Mouse (Mus musculus): ENCODE measurements around the gene Rab2b. TPM values are rescaled to one million over a fixed set of nuclear protein-coding genes. Genes with fewer than 3 reads are reported as not detected.
"Not testable (repeated sequence)": the region's sequence is repeated elsewhere in the genome, so short reads cannot be mapped to it uniquely, and the experiment has no call there.

Rab2b gene
- polyA plus RNA-seq, 1 experiment from 2014 or later: 33.7 TPM

- Histone ChIP-seq H3K9me3 (replicated peaks) (no peaks in the 10 kb centered on the region), H3K9ac (no peak overlapping the region), H3K4me2 (peak overlapping the region; percentile 22), H3K27ac (no peak overlapping the region), H3K4me1 (peaks cover 50% of the 10 kb centered on the region), H3K36me3 (ENCODE audit: poor library complexity, severe bottlenecking) (peaks cover 66% of the 10 kb centered on the region), H3K27me3 (no peaks in the 10 kb centered on the region), H3K4me3 (no peak overlapping the region)
- no peak for ATAC-seq
- 78% methylated on average over 2 of the region's 2 CpGs for WGBS
Measured at GRCm38 (mm10) chr14:52310906-52311305, 31.6 kb upstream of the Rab2b start.

GRCm38 (mm10) chr14:52310343-52310742 is 31.0 kb upstream of the Rab2b start:
- H3K27me3 ChIP-seq; H3K4me3 ChIP-seq; H3K9ac ChIP-seq; ATAC-seq; H3K27ac ChIP-seq; H3K4me2 ChIP-seq; H3K9me3 ChIP-seq (replicated peaks): not testable (repeated sequence)
- H3K4me1 ChIP-seq: peaks cover 48% of the 10 kb centered on the region
- H3K36me3 ChIP-seq (ENCODE audit: poor library complexity, severe bottlenecking): peaks cover 66% of the 10 kb centered on the region
- 94% methylated on average over 6 of the region's 6 CpGs for WGBS

GRCm38 (mm10) chr14:52306100-52306499 is 26.8 kb upstream of the Rab2b start:
- no peaks in the 10 kb centered on the region for H3K27me3 ChIP-seq
- no peaks in the 10 kb centered on the region for H3K9me3 ChIP-seq (replicated peaks)
- no peak overlapping the region for H3K27ac ChIP-seq
- no peak overlapping the region for H3K4me3 ChIP-seq
- no peak overlapping the region for H3K9ac ChIP-seq
- H3K36me3 ChIP-seq (ENCODE audit: poor library complexity, severe bottlenecking): peaks cover 23% of the 10 kb centered on the region
- WGBS: 96% methylated on average over 2 of the region's 2 CpGs
- H3K4me2 ChIP-seq: no peak overlapping the region
- peaks cover 17% of the 10 kb centered on the region for H3K4me1 ChIP-seq
- ATAC-seq: no peak

GRCm38 (mm10) chr14:52304644-52305271 is 25.4 kb upstream of the Rab2b start, which contains the start of gene Mettl3:
Gene Mettl3, minus strand, starts transcription at chr14:52305128.
- Histone ChIP-seq H3K4me2 (peak within 1 kb of the TSS; percentile 80), H3K9me3 (replicated peaks) (no peaks in the 10 kb centered on the region), H3K4me1 (peaks cover 11% of the 10 kb centered on the region), H3K9ac (peak within 1 kb of the TSS; percentile 83), H3K27me3 (no peaks in the 10 kb centered on the region), H3K27ac (peak within 1 kb of the TSS; percentile 91), H3K4me3 (peak within 1 kb of the TSS; percentile 72), H3K36me3 (ENCODE audit: poor library complexity, severe bottlenecking) (peaks cover 22% of the 10 kb centered on the region)
- WGBS: under 1% methylated on average over 46 of the region's 46 CpGs
- ATAC-seq: peak; percentile 94

- not testable (repeated sequence) for ATAC-seq
- peak overlapping the region; percentile 80 for H3K4me2 ChIP-seq
- WGBS: 88% methylated on average over 3 of the region's 3 CpGs
Measured at GRCm38 (mm10) chr14:52303517-52303916, 24.2 kb upstream of the Rab2b start.

GRCm38 (mm10) chr14:52295558-52296264 is 16.4 kb upstream of the Rab2b start:
- H3K4me1 ChIP-seq: no peaks in the 10 kb centered on the region
- peak; percentile 67 for ATAC-seq
- no peak overlapping the region for H3K27ac ChIP-seq
- peaks cover 90% of the 10 kb centered on the region for H3K36me3 ChIP-seq (ENCODE audit: poor library complexity, severe bottlenecking)
- H3K27me3 ChIP-seq: no peaks in the 10 kb centered on the region
- WGBS: 64% methylated on average over 6 of the region's 6 CpGs
- no peak overlapping the region for H3K4me2 ChIP-seq
- H3K4me3 ChIP-seq: no peak overlapping the region
- H3K9me3 ChIP-seq (replicated peaks): no peaks in the 10 kb centered on the region
- H3K9ac ChIP-seq: no peak overlapping the region

More at GRCm38 (mm10) chr14:52303517-52303916, 24.2 kb upstream of the Rab2b start:
- H3K27ac ChIP-seq; H3K9me3 ChIP-seq (replicated peaks); H3K9ac ChIP-seq; H3K4me3 ChIP-seq; H3K27me3 ChIP-seq: not testable (repeated sequence)
- peaks cover 11% of the 10 kb centered on the region for H3K4me1 ChIP-seq
- peaks cover 20% of the 10 kb centered on the region for H3K36me3 ChIP-seq (ENCODE audit: poor library complexity, severe bottlenecking)

GRCm38 (mm10) chr14:52284191-52284590 is 4.8 kb upstream of the Rab2b start:
- Histone ChIP-seq H3K9me3 (replicated peaks) (no peaks in the 10 kb centered on the region), H3K9ac (no peak overlapping the region), H3K36me3 (ENCODE audit: poor library complexity, severe bottlenecking) (peaks cover 39% of the 10 kb centered on the region), H3K4me3 (no peak overlapping the region), H3K27me3 (no peaks in the 10 kb centered on the region), H3K4me2 (no peak overlapping the region), H3K4me1 (peaks cover 8% of the 10 kb centered on the region), H3K27ac (no peak overlapping the region)
- WGBS: 88% methylated on average over 3 of the region's 3 CpGs
- no peak for ATAC-seq

- H3K4me2 ChIP-seq: no peak overlapping the region
- ATAC-seq: no peak
Measured at GRCm38 (mm10) chr14:52283629-52284028, 4.3 kb upstream of the Rab2b start.

GRCm38 (mm10) chr14:52279747-52280120 is 389 bp upstream of the Rab2b start:
- peak; percentile 44; the same call in 1 of the 2 replicates for ATAC-seq
- H3K9me3 ChIP-seq (replicated peaks): no peaks in the 10 kb centered on the region
- H3K4me3 ChIP-seq: peak overlapping the region; percentile 92
- peaks cover 9% of the 10 kb centered on the region for H3K36me3 ChIP-seq (ENCODE audit: poor library complexity, severe bottlenecking)
- H3K9ac ChIP-seq: peak overlapping the region; percentile 92
- peak overlapping the region; percentile 77 for H3K4me2 ChIP-seq
- 1% methylated on average over 20 of the region's 21 CpGs for WGBS
- no peaks in the 10 kb centered on the region for H3K27me3 ChIP-seq
- H3K4me1 ChIP-seq: peaks cover 14% of the 10 kb centered on the region
- H3K27ac ChIP-seq: peak overlapping the region; percentile 80

More at GRCm38 (mm10) chr14:52283629-52284028, 4.3 kb upstream of the Rab2b start:
- WGBS: 96% methylated on average over 5 of the region's 5 CpGs
- Histone ChIP-seq H3K27me3 (no peaks in the 10 kb centered on the region), H3K9me3 (replicated peaks) (no peaks in the 10 kb centered on the region), H3K27ac (no peak overlapping the region), H3K36me3 (ENCODE audit: poor library complexity, severe bottlenecking) (peaks cover 36% of the 10 kb centered on the region), H3K4me3 (no peak overlapping the region), H3K9ac (no peak overlapping the region), H3K4me1 (peaks cover 8% of the 10 kb centered on the region)

GRCm38 (mm10) chr14:52277210-52277609 is 2.1 kb downstream of the Rab2b start:
- Histone ChIP-seq H3K4me2 (no peak overlapping the region), H3K36me3 (ENCODE audit: poor library complexity, severe bottlenecking) (peaks cover 28% of the 10 kb centered on the region), H3K9ac (no peak overlapping the region), H3K9me3 (replicated peaks) (no peaks in the 10 kb centered on the region), H3K4me3 (no peak overlapping the region), H3K27ac (no peak overlapping the region), H3K4me1 (peaks cover 14% of the 10 kb centered on the region), H3K27me3 (no peaks in the 10 kb centered on the region)
- ATAC-seq: no peak
- WGBS: 95% methylated on average over 4 of the region's 4 CpGs

- peaks cover 46% of the 10 kb centered on the region for H3K36me3 ChIP-seq (ENCODE audit: poor library complexity, severe bottlenecking)
- H3K27ac ChIP-seq: no peak overlapping the region
- H3K9ac ChIP-seq: no peak overlapping the region
- no peak for ATAC-seq
- WGBS: 68% methylated on average over 3 of the region's 3 CpGs
- H3K4me1 ChIP-seq: no peaks in the 10 kb centered on the region
- H3K4me3 ChIP-seq: no peak overlapping the region
- no peak overlapping the region for H3K4me2 ChIP-seq
- H3K9me3 ChIP-seq (replicated peaks): no peaks in the 10 kb centered on the region
- no peaks in the 10 kb centered on the region for H3K27me3 ChIP-seq
Measured at GRCm38 (mm10) chr14:52272781-52273180, 6.6 kb downstream of the Rab2b start.

- Histone ChIP-seq H3K36me3 (ENCODE audit: poor library complexity, severe bottlenecking) (peaks cover 10% of the 10 kb centered on the region), H3K9ac (peak within 1 kb of the TSS; percentile 93), H3K9me3 (replicated peaks) (no peaks in the 10 kb centered on the region), H3K4me3 (peak within 1 kb of the TSS; percentile 93), H3K4me1 (peaks cover 21% of the 10 kb centered on the region), H3K27me3 (no peaks in the 10 kb centered on the region), H3K27ac (peak within 1 kb of the TSS; percentile 95), H3K4me2 (peak within 1 kb of the TSS; percentile 74)
- ATAC-seq: peak; percentile 100
- WGBS: under 1% methylated on average over 54 of the region's 54 CpGs
Measured at GRCm38 (mm10) chr14:52257484-52258213, 21.7 kb downstream of the Rab2b start, which contains the start of gene Chd8. Gene Chd8, minus strand, starts transcription at chr14:52257780.
